Mouse (Mus musculus) forebrain, embryonic 15.5 days (tissue): ENCODE measurements around the gene Mia3. TPM values are rescaled to one million over a fixed set of nuclear protein-coding genes. Genes with fewer than 3 reads are reported as not detected.
A peak's percentile ranks its signal among the peaks of the same experiment; 100 is the strongest.
"Not testable (repeated sequence)": the region's sequence is repeated elsewhere in the genome, so short reads cannot be mapped to it uniquely, and the experiment has no call there.

ENCODE experiments used
- ATAC-seq: fragments of 200-750 bp; cut with Nextera tagmentation; replicated peaks from 2 replicates; pipeline ENCODE4 v1.8.0; 2017; ENCODE audit warnings: mild to moderate bottlenecking, moderate TSS enrichment, moderate library complexity
- H3K27ac ChIP-seq: fragments of 300-500 bp; sonication (generic); replicated peaks from 2 replicates; pipeline ENCODE4 v1.5.1; 2015; ENCODE audit warnings: mild to moderate bottlenecking, inconsistent platforms
- H3K27me3 ChIP-seq: fragments of 300-500 bp; sonication (generic); 2 replicates; pipeline ENCODE4 v1.6.1; 2015; ENCODE audit warnings: inconsistent platforms
- H3K36me3 ChIP-seq: fragments of 300-500 bp; sonication (generic); 2 replicates; pipeline ENCODE4 v1.6.1; 2015; ENCODE audit warnings: mild to moderate bottlenecking, inconsistent platforms
- H3K4me1 ChIP-seq: fragments of 300-500 bp; sonication (generic); 2 replicates; pipeline ENCODE4 v1.6.1; 2015; ENCODE audit warnings: inconsistent platforms
- H3K4me2 ChIP-seq: fragments of 300-500 bp; sonication (generic); replicated peaks from 2 replicates; pipeline ENCODE4 v1.6.1; 2015; ENCODE audit warnings: mild to moderate bottlenecking, inconsistent platforms
- H3K4me3 ChIP-seq: fragments of 300-500 bp; sonication (generic); 2 replicates; pipeline ENCODE4 v1.5.1; 2015; ENCODE audit warnings: mild to moderate bottlenecking, inconsistent platforms
- H3K9ac ChIP-seq: fragments of 300-500 bp; sonication (generic); replicated peaks from 2 replicates; pipeline ENCODE4 v1.6.1; 2015; ENCODE audit warnings: mild to moderate bottlenecking, inconsistent platforms
- H3K9me3 ChIP-seq: fragments of 300-500 bp; sonication (generic); 2 replicates; pipeline ENCODE4 v1.6.1; 2016; ENCODE audit warnings: inconsistent platforms
- WGBS: fragments of 180-500 bp; shearing (Covaris S2); methylation state at CpG from one replicate; pipeline ENCODE4 v1.1.7; 2015; ENCODE audit warnings: mixed read lengths; 5-methylcytosine and 5-hydroxymethylcytosine counted together
- polyA plus RNA-seq: library from polyadenylated mRNA; unstranded; fragments of >200 nt; fragmentation: Nextera tagmentation; extraction: Ambion mirVana; gene quantifications from 2 replicates; pipeline ENCODE4 v1.2.1, GENCODE M21; 2015

Mia3 gene
- polyA plus RNA-seq, 1 experiment from 2014 or later: 92.9 TPM

DNA sequence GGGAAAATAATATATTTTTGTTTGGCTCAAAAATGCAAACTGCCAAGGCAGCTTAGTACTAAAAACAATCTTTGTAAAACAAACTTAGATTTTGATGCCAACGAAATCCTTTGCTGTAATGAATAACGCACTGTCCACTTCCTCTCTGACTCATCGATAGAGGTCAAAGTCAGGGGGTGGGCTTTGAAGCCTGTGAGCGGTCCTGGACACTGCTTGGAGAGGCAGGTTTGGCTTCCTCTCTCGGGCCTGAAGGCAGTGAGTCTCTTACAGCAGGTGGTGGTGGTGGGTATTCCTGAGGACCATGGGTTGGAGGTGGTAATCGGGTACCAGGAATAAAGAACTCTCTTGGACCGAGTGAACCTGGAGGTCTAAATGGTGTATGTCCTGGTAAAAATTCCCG, 42.2 kb downstream of the Mia3 start:
- no peak overlapping the region for H3K9ac ChIP-seq
- no peaks in the 10 kb centered on the region for H3K4me1 ChIP-seq
- H3K36me3 ChIP-seq: peaks cover 78% of the 10 kb centered on the region
- H3K27ac ChIP-seq: no peak overlapping the region
- no peaks in the 10 kb centered on the region for H3K27me3 ChIP-seq
- H3K4me2 ChIP-seq: no peak overlapping the region
- ATAC-seq: no peak
- H3K9me3 ChIP-seq: no peaks in the 10 kb centered on the region
- no peak overlapping the region for H3K4me3 ChIP-seq
- 94% methylated on average over 8 of the region's 8 CpGs for WGBS

DNA sequence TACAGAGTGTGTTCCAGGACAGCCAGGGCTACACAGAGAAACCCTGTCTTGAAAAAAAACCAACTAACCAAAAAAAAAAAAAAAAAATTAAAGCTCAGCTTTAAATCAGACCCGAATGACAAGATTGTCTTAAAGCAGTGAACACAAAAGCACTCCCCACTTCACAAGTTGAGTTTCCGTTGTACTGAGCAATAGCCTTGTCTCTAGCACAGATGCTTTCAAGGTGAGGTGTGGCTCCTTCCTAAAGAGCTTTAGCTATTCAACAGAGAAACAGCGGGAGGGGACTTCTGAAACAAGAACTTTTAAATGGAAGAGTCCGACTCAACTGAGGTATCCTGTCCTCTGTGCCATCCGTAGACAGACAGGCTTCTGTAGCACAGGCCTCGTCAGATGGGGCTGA, 44.9 kb downstream of the Mia3 start:
- ATAC-seq: no peak
- 98% methylated on average over 6 of the region's 6 CpGs for WGBS

DNA sequence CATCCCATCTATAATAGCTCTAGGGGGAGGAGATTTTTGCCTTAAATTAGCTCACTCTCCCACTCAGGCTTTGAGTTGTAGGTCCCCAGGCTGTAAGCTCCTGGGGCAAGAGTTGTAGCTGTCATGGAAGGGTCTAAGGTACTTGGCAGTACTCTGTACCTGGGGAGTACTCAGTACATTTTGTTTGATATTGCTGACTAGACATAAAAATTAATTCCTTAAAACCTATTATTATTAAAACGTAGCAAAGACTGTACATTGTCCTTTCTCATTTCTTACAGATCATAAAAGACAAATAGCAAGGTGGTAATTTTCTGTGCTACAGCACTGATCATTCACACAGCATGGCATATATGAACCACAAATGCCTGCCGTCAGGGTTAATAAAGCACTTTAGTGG, 45.4 kb downstream of the Mia3 start:
- Histone ChIP-seq H3K27ac (no peak overlapping the region), H3K36me3 (peaks cover 70% of the 10 kb centered on the region), H3K4me2 (no peak overlapping the region), H3K9me3 (no peaks in the 10 kb centered on the region), H3K9ac (no peak overlapping the region), H3K4me3 (no peak overlapping the region), H3K4me1 (no peaks in the 10 kb centered on the region), H3K27me3 (no peaks in the 10 kb centered on the region)
- WGBS: 93% methylated on average over 2 of the region's 2 CpGs
- ATAC-seq: no peak

More for the DNA sequence above, 44.9 kb downstream of the Mia3 start:
- Histone ChIP-seq H3K9me3 (no peaks in the 10 kb centered on the region), H3K4me2 (no peak overlapping the region), H3K4me3 (no peak overlapping the region), H3K27me3 (no peaks in the 10 kb centered on the region), H3K27ac (no peak overlapping the region), H3K9ac (no peak overlapping the region), H3K4me1 (no peaks in the 10 kb centered on the region), H3K36me3 (peaks cover 70% of the 10 kb centered on the region)

DNA sequence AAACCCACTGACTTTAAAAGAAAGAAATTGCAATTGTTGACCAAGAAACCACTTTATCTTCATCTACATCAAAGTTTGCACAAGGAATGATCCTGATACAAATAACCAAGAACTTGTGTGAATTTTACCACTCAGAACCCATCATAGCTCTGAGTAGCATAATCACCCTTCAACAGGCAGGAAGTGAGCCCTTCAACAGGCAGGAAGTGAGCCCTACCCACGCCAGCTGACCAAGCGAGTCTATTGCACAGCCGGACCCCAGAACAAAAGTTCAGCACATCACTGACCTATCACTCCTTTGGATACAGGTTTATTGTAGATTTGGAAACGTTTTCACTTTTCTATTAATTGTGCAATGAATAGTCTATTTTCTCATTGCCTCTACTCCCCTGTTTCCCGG, 46.9 kb downstream of the Mia3 start:
- H3K4me1 ChIP-seq, ATAC-seq, H3K27ac ChIP-seq, H3K4me3 ChIP-seq, H3K9ac ChIP-seq, H3K4me2 ChIP-seq, H3K27me3 ChIP-seq, H3K9me3 ChIP-seq: not testable (repeated sequence)
- 93% methylated on average over 5 of the region's 5 CpGs for WGBS
- peaks cover 67% of the 10 kb centered on the region for H3K36me3 ChIP-seq

DNA sequence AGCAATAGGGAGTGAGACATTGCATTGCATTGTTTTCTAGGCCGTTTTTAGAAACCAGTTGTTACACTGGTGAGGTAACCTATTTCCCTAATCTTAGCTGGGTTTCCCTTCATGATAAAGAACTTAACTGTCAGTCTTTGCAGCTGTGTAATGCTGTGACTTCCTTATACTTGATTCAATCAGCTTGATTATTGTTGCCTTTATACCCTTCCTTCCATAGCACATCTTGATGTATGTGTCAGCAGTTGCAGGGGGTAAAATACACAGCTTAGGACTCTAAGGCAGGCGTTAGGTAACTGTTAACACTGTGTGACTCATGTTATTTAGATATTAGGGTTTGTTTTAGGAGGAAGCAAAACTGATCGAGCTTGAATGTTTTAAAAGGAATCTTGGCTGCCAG, 48.6 kb downstream of the Mia3 start:
- Histone ChIP-seq H3K27ac (no peak overlapping the region), H3K36me3 (peaks cover 61% of the 10 kb centered on the region), H3K9ac (no peak overlapping the region), H3K27me3 (no peaks in the 10 kb centered on the region), H3K4me2 (no peak overlapping the region), H3K4me3 (no peak overlapping the region), H3K4me1 (no peaks in the 10 kb centered on the region), H3K9me3 (no peaks in the 10 kb centered on the region)
- WGBS: 85% methylated on average over 3 of the region's 3 CpGs
- ATAC-seq: no peak

DNA sequence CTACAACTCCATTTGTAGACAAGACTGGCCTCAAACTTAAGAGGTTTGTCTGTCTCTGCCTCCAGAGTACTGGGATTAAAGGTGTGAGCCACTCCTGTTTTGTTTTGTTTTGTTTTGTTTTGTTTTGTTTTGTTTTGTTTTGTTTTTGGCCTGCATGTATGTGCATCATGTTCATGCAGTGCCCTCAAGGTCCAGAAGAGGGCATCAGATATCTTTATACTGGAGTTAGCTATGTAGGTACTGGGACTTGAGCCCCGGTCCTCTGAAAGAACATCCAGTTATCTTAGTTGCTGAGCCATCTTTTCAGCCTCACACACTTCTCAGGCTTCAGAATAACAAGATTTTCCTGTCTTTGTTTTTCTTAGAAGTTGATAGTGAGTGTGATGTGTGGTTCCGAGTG, 53.6 kb downstream of the Mia3 start:
- H3K36me3 ChIP-seq: peaks cover 62% of the 10 kb centered on the region
- no peak overlapping the region for H3K4me3 ChIP-seq
- H3K4me2 ChIP-seq: no peak overlapping the region
- 95% methylated on average over 2 of the region's 2 CpGs for WGBS
- H3K9ac ChIP-seq: no peak overlapping the region
- no peak for ATAC-seq
- H3K9me3 ChIP-seq: no peaks in the 10 kb centered on the region
- H3K27ac ChIP-seq: no peak overlapping the region
- no peaks in the 10 kb centered on the region for H3K27me3 ChIP-seq
- H3K4me1 ChIP-seq: no peaks in the 10 kb centered on the region

DNA sequence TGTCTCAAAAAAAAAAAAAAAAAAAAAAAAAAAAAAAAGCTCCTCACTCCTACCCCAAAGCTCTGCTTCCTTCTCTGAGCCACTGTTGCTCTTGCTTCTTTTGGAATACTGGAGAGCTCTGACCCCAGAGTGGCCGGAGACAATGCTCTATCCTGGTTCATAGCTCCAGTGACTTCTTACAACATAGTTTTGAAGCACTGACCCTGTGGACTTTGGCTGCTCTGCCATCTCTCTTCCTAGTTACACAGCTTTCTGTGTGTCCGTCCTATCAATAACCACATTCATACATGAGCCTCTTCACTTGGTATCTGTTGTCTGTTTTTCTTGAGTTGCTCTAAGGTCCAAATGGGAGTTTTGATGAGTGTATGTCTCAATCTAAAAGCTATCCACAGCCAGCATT, 57.3 kb downstream of the Mia3 start:
- ATAC-seq: no peak
- 96% methylated on average over 2 of the region's 2 CpGs for WGBS
- Histone ChIP-seq H3K4me1 (no peaks in the 10 kb centered on the region), H3K9me3 (no peaks in the 10 kb centered on the region), H3K36me3 (peaks cover 39% of the 10 kb centered on the region), H3K9ac (no peak overlapping the region), H3K4me2 (no peak overlapping the region), H3K27me3 (no peaks in the 10 kb centered on the region), H3K27ac (no peak overlapping the region), H3K4me3 (no peak overlapping the region)

DNA sequence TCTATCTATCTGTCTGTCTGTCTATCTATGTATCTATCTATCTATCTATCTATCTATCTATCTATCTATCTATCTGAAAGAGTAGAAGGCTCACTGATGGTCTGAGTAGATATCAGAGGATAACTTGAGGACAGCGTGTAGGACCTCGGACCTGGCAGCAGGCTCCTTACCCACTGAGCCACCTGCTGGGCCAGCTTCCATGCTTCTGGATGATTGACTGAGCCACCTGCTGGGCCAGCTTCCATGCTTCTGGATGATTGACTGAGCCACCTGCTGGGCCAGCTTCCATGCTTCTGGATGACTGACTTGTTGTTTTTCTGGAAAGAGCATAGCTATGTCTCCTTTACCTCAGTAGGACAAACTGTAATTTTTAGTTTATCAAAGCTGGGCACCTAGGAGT, 59.8 kb downstream of the Mia3 start:
- not testable (repeated sequence) for H3K4me2 ChIP-seq
- 60% methylated on average over 2 of the region's 2 CpGs for WGBS

DNA sequence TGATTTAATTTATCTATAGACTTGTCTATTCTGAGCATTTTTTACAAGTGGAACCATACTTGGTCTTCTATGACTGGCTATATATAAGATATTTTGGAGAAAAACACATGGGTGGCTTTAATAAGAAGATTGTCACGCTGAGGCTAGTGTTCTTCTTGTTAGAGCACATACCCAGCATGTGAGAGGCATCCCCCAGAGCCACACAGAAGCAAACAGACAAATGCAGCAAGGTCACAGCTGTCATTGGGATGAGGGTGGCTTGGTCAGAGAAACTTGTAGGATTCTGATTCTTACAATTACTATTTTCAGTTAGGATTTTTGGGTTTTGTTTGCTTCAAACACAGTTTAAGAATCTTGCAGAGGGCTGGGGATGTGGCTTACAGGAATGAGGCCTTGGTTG, 60.9 kb downstream of the Mia3 start:
- H3K27ac ChIP-seq: no peak overlapping the region
- H3K36me3 ChIP-seq: peaks cover 13% of the 10 kb centered on the region; the same call in 1 of the 2 replicates
- 94% methylated on average over 1 of the region's 1 CpGs for WGBS
- no peak overlapping the region for H3K9ac ChIP-seq
- no peak overlapping the region for H3K4me3 ChIP-seq
- H3K9me3 ChIP-seq: no peaks in the 10 kb centered on the region
- ATAC-seq: no peak
- H3K27me3 ChIP-seq: no peaks in the 10 kb centered on the region
- no peak overlapping the region for H3K4me2 ChIP-seq
- H3K4me1 ChIP-seq: no peaks in the 10 kb centered on the region

More for the DNA sequence above, 59.8 kb downstream of the Mia3 start:
- peaks cover 24% of the 10 kb centered on the region for H3K36me3 ChIP-seq
- not testable (repeated sequence) for H3K9me3 ChIP-seq, H3K27ac ChIP-seq, H3K4me3 ChIP-seq, ATAC-seq, H3K4me1 ChIP-seq, H3K9ac ChIP-seq, H3K27me3 ChIP-seq

DNA sequence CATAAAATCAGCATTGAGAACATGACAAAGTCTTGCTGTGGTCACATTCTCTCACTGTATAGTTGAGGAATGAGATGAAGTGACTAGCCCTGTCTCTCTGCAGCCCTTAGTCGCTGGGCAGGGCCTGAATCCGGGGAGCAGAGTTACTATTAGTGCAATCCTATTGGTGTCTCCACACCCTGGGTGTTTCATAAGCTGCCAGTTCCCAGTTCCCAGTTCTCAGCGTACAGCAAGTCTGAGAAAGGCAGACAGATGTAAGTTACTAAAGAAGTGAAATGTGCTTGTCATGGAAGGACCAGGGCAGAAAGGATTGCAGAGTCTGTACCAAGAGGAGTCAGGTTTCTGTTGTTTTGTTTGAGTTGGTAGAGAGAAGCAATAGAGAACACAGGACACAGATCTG, 61.8 kb downstream of the Mia3 start:
- H3K27ac ChIP-seq: no peak overlapping the region
- H3K4me1 ChIP-seq: no peaks in the 10 kb centered on the region

DNA sequence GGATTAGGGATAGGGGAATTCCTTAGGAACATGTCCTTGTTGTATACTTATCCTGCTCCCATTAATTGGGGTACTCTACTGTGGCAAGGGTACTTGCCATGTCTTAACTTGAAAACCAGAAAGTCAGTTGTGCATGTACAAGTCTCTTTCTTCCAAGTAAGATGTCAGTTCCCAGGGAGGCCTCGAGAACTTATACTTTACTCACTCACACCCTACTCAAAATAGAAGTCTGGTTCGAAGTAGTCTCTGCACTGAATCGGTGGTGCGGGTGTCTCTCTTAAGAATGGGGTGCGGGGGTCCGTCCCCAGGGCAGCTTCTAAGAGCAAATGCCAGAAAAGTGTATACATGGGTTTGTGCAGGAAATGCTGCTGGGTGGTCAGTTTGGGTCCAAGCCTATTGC, 70.2 kb downstream of the Mia3 start:
- ATAC-seq: no peak
- H3K27ac ChIP-seq: no peak overlapping the region
- no peak overlapping the region for H3K4me2 ChIP-seq
- no peak overlapping the region for H3K9ac ChIP-seq
- WGBS: 88% methylated on average over 6 of the region's 6 CpGs
- H3K36me3 ChIP-seq: no peaks in the 10 kb centered on the region
- H3K4me3 ChIP-seq: no peak overlapping the region
- no peaks in the 10 kb centered on the region for H3K4me1 ChIP-seq
- no peaks in the 10 kb centered on the region for H3K27me3 ChIP-seq
- H3K9me3 ChIP-seq: no peaks in the 10 kb centered on the region

More for the DNA sequence above, 61.8 kb downstream of the Mia3 start:
- no peaks in the 10 kb centered on the region for H3K27me3 ChIP-seq
- no peak overlapping the region for H3K9ac ChIP-seq
- WGBS: 83% methylated on average over 3 of the region's 3 CpGs
- no peak for ATAC-seq
- H3K4me3 ChIP-seq: no peak overlapping the region
- H3K36me3 ChIP-seq: peaks cover 13% of the 10 kb centered on the region; the same call in 1 of the 2 replicates
- H3K9me3 ChIP-seq: no peaks in the 10 kb centered on the region
- H3K4me2 ChIP-seq: no peak overlapping the region

DNA sequence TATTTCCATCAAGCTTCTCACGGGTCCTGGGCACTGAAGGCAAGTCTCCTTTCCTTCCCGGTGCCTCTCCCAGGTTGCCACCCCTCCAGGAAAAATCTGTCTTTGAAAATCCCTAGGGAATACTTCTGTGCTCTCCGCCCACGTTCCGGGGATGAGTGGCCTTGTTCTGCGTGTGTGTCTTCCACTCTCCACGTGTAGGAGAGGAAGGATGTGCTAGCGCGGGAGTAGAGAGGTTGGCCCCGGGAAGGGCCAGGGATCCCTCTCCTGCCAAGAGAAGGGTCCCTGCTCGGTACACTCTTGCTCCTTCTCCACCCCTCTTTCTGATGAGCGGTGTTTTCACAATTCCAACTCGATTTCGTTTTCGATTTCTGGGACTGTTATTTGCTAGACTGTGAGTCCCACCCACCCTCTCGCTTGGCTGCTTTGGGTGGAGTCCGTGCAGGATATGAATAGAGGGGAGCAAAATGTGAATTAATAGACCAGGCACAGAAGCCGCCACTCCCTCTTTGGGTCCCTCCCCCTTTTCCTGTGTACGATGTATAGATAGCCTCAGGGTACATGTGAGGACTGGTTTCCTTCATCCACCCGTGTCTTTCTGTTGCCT, 71.4 kb downstream of the Mia3 start:
- Histone ChIP-seq H3K4me2 (peak overlapping the region; percentile 49), H3K4me3 (peak overlapping the region; percentile 49), H3K27me3 (no peaks in the 10 kb centered on the region), H3K9me3 (no peaks in the 10 kb centered on the region), H3K4me1 (no peaks in the 10 kb centered on the region), H3K9ac (peak overlapping the region; percentile 42), H3K36me3 (peaks cover 11% of the 10 kb centered on the region), H3K27ac (peak overlapping the region; percentile 24; the same call in 1 of the 2 replicates)
- no peak for ATAC-seq
- WGBS: under 1% methylated on average over 20 of the region's 20 CpGs

DNA sequence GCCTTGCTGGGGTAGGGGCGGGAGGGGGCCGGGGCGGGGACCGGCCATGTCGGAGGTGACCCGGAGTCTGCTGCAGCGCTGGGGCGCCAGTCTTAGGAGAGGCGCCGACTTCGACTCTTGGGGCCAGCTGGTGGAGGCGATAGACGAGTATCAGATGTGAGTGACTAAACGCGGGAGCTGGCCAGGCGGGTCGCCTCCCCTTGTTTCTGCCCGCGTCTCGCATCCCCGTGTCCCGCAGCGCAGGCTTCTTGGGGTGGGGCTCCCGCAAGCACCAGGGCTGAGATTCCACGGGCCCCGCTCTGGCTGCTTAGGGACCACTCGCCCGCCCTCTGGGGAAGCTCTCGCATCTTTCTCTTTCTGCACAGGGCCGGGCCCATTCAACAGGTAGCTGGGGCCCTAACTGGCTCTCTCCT, 71.9 kb downstream of the Mia3 start:
- Histone ChIP-seq H3K27ac (peak overlapping the region; percentile 24), H3K4me3 (peak overlapping the region; percentile 49), H3K27me3 (no peaks in the 10 kb centered on the region), H3K9me3 (no peaks in the 10 kb centered on the region), H3K4me2 (peak overlapping the region; percentile 49), H3K4me1 (no peaks in the 10 kb centered on the region), H3K36me3 (peaks cover 13% of the 10 kb centered on the region), H3K9ac (peak overlapping the region; percentile 42)
- 1% methylated on average over 30 of the region's 30 CpGs for WGBS
- peak; percentile 65 for ATAC-seq
